Mouse (Mus musculus) lung, postnatal 14 days (tissue): ENCODE results near the gene Obscn.

Experiments
- DNase-seq: peaks from one replicate; pipeline ENCODE4 v3.0.0; 2021

Obscn gene

DNA sequence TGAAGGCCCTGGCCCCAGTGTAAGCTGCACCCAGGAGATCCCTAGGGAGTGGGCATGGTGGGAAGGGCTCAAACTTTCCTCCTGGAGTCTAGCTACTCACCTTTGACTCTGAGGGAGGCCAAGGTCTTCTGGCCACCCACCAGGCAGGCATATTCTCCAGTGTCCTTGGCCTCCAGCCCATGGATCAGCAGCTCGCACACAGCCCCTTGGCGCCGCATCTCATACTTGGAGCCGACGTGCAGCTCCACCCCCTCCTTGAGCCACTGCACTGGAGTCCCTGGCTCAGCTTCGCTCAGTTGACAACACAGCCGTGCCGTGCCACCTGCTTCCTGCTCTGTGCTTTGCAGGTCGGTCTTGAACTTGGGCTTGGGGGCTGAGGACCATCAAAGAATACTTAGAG lies 85.2 kb downstream of the Obscn start:
- DNase-seq: peak; percentile 15

DNA sequence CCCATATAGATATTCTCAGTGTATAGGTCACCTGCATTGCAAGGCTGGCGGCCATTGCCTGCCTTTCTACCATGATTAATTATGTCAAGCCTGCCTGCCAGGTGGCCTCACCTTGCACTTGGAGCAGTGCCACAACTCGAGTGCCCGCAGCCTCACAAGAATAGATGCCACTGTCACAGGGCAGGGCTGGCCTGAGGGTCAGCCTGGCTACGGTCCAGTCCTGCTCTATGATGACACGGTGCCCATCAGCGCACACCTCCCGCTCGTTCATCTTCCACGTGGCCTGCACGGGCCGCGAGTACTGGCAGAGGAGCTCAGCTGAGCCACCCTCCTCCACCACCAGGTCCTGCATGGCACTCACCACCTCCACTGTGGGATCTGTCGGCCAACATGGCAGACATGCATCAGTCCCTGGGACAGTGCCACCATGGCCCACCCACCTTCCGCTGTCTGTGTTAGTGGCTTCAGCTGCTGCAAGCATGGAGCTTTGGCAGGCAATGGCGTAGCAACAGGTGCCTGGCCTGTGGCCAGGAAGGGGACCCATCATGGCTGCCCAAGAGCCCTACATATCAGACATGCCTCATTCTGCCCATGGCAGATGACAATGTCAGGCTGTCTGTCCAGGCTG lies 91.4 kb downstream of the Obscn start:
- no peak for DNase-seq

DNA sequence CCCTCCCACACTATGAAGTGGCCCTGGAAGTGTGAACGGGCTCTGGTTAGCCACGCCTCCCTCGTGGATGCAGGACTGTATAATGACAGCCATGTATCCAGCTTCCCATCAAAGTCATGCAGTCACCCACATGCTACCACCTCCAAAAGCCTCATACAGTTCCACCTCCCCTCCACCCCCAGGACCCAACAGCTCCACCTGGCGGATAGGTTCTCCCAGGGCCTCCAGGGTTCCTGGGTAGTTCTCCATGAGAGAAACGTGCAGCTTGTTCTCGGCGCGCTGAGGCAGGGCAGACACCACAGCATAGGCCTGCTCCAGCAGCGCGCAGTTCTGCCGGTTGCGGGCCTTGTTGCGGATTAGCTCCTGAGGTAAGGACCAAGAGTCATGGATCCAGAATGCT lies 107.2 kb downstream of the Obscn start:
- DNase-seq: peak; percentile 5

DNA sequence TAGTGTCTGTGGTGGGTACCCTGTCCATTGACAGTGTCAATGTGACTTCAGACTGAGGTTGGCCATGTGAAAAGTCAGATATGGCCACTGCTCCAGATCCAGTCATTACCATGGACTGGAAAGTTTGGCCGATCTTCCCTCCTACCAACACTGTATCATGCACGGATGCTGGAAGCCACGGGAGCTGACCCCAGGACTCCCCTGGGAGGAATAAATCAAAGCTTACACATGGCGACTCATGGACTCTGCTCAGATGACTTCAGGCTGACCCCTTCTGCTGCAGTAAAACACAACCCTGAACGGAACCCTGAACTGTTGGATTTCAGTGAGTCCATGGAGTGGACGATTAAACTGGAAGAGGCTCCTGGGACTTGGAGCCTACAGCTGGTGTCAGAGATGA lies 109.8 kb downstream of the Obscn start:
- DNase-seq: no peak

DNA sequence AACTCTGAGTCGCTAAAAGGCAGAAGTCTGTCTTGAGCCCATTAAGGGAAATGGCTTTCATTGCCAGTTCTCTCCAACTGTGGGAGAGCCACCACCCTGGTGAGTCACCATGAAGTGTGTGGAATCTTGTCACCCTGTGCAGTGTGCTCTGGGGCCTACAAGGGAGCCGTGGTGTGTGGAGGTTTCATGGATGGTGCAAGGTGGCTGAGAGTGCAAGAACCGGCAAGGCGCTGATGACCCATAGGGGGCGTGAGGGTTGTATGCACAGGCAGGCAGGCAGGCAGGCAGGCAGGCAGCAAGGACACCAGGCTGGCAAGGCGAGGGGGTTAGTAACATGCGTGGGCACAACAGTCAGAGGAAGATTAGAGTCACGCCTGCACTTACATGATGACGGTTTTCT lies 121.2 kb downstream of the Obscn start:
- peak; percentile 37 for DNase-seq

DNA sequence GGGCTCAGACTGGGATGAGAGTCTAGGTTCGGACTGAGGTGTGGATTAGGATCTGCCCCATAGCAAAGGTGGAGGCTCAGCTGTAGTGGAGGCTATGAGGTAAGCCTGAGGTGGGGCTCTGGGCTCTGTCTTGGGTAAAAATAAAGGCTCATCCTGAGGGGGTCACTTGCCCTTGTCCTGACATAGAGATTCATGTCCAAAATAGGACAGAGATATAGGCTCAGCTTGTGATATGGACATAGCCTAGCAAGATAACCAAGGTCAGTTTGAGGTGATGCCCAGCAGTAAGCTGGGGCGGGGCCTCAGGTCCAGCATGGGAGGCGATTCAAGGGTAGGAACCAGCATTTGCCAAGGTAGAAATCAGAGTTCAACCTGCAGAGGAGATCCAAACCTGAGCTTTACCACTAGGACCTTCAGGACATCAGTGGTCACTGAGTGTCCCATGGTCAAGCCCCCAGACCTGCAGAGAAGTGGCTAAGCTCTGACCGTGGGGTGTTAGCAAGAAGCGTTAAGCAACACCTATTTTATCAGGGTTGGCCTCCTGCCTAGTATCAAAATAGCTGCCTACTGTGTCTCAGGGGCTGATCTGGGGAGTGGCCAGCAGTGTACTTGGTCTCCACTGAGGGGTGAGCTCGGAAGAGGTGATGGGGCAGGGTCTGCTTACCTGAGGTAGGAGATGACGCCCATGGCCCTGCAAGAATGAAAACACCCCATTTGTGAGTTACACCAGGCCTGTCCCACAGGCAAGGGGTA lies 133.7 kb downstream of the Obscn start:
- DNase-seq: no peak

DNA sequence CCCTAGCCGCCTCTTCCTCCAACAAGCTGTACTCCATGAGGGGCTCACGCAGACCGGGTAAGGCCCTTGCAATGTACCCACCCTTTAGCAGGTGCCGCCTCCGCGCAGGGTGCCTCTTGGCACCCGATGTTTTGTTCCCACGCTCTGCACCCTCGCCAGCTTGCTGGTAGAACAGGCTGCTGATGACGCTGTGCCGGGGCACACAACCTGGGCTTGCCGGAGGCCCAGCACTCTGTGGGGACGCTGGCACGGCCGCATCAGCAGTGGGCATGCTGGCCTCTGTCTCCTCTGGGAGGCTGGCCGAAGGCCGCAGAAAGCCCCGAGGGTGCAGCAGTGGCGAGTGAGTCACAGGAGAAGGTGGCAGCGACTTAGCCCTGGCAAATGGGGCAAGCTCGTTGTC lies 135.6 kb downstream of the Obscn start:
- no peak for DNase-seq

DNA sequence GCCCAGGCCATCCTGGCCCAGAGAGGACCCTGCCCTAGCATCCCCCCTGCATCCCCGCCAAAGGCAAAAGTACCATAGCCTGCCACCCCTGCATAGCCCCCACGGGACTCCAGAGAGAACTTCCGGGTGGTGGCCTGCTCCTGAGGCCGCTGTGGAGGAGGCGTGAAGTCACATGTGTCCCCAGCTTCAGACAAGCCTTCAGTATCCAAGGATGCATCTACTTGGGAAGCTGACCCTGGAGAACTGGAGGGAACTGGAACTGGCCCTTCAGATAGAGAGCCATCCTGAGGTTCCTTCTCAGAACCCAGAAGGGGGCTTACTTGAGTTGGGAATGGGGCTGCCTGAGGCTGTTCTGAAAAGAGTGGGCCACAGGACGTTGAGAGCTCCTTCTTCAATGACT lies 136.4 kb downstream of the Obscn start:
- no peak for DNase-seq

DNA sequence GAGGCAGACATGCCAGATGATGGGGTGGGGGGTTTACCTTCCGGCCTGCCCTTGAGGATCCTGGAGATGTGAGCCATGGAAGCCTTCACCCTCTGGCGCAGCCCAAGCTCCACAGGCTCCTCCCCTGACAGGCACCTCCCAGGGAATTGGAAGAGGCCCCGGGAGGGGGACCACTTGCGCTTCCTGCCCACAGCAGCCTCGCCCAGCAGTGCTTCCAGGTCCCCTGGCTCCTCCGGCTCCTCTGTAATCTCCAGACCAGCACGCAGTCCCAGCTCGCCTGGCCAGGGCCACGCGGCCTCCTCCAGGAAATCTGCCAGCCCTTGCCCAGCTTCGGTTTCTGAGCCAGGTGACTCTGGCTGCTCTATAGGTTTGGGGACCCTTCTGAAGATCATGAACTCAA lies 137.0 kb downstream of the Obscn start:
- DNase-seq: peak; percentile 22

DNA sequence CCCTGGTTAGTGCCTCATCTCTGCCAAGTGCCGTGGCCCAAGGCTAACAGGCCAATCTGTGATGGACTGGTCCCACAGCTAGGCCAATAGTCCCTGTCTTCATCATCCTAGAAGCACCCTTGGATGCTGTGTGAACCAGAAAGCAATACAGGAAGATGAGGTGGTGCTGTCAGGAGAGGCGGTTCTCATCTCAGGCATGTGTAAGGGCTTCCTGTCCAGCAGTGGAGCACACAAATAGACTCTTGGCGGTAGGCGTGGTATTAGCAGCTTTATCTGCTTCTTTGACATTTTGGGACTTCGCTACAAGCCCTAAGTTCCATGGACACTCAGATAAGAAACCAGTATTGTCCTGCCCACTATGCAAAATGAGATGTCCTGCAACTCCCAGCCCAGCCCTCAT lies 138.7 kb downstream of the Obscn start:
- no peak for DNase-seq

DNA sequence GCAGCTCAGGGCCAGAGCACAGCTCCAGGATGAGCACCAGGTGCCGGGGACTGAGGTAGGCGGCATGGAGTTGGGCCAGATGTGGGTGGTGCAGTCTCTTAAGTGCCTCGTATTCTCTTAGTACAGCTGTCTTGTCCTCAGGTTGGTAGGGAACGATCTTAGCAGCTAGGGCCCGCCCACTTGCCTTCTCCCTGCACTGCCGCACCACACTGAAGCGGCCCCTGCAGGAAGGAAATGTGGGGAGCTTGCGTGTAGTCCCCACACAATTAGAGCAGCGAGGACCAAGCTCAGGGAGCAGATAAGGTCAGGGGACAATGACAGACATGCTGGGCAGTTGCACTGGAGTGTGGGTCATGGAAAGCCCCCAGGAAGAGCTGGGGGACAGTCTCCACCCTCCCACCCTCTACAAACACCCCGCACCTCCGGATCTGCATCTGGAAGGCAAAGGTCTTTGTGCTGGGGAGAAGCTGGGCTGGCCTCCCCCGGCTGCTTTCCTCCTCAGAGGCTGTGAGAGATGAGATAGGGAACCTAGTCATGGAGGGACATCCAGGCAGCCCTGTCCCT lies 140.3 kb downstream of the Obscn start:
- peak; percentile 17 for DNase-seq

DNA sequence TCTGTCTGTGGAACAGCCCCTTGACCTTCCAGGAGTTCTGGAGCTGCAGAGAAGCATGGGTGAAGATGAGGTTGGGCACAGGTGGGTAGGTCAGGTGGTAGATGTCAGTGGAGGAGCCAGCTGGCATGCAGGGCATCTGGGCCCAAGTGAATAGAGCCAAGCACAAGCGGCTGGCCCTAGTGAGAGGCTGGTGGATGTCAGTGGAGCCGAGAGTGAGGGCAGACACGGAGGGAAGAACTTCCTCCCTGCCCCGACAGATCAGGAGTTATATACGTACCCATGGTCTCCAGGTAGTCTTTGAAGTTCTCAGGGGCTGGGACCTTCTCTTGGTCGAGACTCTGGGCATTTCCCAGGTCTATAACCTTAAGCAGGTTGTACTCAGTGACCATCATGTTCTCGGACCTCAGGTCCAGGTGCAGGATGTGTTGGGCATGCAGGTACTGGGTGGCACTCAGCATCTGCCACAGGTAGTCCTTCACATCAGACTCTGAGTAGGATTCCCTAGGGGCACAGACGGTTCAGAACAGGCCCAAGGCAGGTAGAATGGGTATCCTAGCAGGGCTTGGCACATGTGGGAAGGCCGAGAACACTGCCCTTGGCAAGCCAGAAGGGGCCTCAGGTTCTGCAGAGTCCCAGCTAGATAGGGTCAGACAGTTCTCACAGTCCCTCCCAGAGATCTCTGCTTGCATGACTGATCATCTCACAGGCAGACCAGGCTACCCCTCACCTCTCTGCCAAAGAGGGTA lies 141.0 kb downstream of the Obscn start:
- DNase-seq: no peak

DNA sequence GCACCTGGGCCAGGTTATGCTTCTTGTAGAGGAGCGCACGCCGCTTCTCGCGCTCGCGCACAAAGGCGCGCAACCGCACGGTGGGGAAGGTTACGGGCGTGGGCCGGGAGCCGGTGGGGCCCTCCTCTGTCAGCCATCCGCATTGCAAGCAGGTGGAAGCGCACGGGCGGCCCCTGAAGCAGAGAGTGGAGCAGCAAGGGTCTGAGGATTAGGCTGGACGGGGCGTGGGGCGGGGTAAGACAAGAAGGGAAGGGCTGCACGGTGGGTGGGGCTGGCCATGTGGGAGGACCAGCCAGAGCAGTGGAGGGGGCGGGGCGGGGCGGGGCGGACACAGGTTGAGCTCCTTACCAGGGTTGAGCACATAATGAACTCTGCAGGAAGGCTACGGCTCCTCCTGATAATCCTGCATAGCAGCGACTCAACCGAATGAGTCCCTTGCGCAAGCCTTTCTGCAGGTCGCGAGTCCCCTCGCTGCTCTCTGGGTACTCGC lies 141.8 kb downstream of the Obscn start:
- peak; percentile 57 for DNase-seq

DNA sequence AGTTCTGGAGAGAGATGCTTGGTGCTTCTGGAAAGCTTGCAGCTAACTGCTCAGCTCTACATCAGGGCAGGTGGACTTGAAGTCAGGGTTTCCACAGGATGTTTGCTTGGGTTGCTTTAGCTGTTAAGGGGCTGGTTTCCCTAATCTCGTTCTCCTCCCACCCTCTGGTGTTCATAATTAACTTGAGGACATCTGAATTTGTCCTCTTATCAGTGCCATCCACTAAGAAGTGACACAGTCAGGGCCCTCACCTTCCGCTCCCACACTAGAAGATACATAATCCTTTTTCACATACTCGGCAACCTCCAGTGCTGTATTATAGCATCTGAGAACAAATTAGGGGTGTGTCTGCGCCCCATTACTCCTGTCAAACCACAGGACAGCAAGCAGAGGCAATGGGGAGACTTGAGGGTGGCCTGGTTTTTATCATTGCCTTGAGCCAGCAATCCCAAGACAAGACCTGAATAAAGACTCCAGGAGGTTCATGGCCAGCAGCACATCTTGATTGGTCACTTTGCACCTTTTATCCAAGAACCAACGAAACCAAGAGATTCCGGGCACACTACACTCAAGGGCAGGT lies 143.0 kb downstream of the Obscn start:
- DNase-seq: no peak

DNA sequence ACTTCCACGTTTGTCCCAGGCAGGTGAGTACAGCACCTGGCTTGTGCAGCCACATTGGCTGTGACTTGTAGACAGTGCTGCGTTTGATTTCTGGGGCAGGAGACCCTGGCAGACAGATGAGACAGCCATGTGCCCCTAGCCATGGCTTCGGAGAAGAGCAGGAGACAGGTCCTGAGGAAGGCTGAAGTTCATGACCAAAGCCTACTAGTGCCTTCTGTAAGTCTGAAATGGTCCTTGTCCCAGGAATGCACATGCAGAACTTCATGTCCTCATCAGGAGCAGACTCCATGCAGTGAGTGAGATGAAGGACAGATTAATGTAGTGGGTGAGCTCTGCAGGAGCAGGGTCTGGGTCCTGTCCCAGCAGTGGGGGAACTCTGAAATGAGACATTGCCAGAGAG lies 144.3 kb downstream of the Obscn start:
- DNase-seq: no peak

DNA sequence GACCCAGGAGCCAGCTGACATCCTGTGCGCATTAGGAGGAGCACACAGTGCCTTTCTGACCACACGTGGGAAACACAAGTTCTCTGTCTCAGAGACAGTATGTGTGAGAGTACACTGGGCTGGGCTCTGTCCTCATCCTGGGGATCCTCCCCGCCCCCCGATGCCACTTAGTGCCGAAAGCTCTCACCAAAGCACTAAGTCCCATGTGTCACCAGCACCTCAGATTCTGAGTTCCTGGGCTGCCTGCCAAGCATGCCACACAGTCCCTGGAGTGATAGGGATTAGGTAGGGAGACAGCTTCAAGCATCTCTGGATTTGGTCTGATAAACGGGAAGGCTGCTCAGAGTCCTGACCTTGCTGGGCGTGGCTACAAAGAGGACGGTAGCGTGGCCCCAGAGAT lies 145.4 kb downstream of the Obscn start:
- no peak for DNase-seq

DNA sequence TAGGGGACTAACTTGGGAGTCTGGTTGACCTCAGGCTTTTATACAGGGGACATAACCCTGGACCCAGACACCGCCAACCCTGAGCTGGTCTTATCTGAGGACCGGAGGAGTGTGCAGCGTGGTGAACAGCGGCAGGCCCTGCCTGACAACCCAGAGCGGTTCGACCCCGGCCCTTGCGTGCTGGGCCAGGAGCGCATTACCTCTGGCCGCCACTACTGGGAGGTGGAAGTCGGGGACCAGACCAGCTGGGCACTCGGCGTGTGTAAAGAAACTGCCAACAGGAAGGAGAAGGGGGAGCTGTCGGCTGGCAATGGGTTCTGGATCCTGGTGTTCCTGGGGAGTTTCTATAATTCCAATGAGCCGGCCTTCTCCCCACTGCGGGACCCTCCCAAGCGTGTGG lies 146.1 kb downstream of the Obscn start:
- no peak for DNase-seq

DNA sequence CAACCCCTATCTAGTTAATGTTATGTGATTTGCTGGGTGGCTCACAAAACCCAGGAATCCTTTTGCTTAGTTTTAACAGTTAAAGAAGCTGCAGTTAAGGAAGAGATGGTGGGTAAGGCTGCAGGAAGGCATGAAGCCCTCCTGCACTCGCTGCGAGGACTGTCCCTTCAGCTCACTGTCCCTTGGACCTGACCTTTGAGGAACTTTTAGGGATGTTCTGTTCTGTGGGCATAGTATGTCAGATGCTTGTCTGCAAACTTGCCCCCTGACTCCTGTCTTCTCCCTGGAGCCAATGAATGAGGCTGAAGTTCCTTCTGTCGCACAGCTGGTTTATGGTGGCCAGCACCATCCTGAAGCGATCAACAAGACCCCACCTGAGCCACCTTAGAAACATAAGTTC lies 147.0 kb downstream of the Obscn start:
- no peak for DNase-seq

DNA sequence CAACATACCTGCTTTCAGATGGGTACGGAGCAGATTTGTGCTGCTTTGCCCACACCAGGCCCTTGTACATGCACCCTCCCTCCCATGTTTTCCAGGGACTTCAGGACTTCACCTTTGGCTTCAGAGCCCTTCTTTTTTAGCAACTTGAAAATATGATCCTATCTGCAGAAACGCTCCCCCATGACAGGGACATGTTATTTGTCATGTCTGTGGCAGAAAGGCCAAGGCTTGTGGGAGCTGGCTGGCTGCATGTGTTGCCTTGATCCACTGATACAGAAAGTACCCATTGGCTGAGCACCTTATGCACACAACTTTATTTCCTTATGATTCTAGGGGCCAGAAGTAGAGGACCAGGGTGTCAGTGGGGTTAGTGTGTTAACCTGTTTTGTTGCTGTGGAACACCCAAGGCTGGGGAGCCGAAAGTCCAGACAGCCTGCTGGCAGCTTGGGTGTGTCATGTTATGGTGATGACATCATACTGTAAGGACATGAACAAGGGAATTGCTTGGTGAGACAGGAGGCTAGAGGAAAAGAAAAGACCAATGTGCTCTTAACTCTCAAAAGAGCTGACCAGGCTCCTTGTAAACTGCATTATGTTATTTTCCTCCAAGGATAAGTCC lies 150.8 kb downstream of the Obscn start:
- DNase-seq: no peak

DNA sequence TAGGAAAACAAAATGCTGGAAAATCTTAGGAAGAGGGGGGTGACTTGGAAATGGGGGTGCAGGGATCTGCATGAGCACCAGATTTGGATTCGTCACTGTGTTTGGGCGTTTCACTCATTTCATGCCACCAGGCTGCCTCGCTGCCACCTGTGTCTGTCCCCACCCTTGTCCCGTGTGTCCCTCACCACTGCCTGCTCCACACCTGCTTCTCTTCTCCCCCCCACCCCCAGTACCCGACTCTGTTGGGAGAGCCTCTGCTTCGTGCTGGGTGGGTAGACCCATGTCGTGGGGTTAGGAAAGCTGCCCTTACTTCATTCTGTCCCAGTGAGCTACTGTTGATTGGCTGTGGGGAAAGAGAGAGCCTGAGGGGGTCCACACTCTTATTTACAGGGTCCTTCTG lies 151.5 kb downstream of the Obscn start:
- DNase-seq: no peak

DNA sequence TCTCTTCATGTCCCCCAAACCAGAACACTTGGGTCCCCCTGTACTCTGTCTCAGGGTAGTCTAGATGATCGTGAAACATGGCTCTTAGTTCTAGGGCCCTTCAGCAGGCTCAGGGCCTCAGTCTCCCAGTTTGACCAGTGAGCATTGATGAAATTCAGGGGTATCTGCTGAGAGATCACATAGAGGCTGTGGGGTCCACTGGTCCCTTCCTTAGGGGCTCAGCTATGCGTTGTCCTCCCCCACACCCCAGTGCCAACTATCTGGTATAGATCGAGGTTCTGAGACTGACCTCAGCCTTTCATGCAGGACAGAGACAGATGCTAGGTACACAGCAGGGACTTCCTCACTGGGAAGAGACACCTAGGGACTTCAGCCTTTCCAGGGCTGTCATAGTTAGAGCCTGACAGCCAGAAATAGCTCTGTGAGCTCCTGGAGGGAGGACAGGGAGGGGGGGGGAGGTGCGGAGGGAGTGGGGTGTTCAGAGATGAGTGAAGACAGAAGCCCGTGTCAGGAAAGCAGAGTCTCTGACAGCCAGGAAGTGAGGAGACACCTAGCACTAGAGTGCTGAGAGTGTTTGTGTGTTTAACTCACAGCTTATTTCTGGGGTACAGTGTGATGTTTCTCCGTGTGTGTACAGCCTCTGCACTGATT lies 152.4 kb downstream of the Obscn start:
- no peak for DNase-seq

DNA sequence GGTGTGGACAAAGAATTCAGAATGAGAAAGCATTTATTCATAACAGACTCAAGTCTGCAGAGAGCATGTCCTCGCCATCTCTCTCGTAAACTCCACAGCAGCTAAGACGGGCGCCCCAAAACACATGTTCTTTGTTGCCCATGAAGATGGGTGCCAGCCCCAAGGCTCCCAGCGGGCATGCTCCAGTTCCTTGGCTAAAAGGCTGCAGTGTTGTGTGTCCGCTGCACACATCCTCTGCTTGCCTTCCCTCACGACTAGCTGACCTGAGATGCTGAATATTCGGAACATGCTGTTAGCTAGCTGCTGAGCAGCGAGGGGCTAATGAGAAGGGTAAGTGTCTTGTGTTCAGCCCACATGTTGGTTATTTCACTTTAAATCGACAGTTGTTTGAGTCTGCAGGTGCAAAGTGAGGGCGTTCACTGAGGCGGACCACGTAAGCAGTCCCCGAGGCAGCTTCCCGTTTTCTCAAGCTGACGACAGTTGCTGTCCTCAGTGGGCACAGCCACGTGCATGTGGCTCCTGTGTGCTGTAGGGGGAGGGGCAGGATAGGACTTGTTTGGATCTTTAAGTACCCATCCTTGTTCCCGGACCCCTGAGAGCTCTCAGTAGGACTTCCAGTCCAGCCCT lies 153.6 kb downstream of the Obscn start:
- no peak for DNase-seq
